Mouse (Mus musculus): ENCODE measurements at regions not wholly inside any gene's neighbourhood (a gene's known extent, or its start where the extent isn't known, plus 50 kb on each side); places are given as distances from the start of the nearest gene placed in this dataset.

DNA sequence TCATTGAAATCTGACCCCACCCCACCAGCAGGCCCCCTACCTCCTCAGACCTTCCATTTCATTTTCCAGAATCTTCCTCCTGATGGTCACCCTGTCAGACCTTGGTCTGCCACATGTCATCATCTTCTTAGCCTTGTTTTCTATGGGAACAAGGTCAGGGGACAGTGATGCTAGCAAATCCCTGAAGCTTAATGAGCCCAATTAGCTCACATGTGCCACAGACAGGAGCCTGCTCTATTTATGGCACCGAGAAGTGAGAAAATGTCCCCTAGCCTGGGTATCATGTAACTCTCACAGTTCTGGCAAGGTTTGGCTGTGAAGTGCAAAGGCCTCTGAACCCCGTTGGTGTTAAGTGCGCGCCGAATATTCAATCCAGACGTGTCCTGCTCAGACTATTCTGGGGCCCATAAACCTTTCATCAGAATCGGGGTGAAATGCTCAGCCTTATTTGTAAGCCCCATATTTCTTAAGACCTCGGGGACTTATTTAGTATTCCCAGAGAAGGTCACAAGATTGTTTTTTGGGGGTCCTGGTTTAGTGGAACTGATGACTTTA is 57.6 kb downstream of the Evx1 start:
- no peak for TF ChIP-seq POLR2A (IDR thresholded peaks at IDR 0.05; ENCODE audit: extremely low read depth, insufficient read depth, low read length)
- no peak for TF ChIP-seq CTCF (IDR thresholded peaks at IDR 0.05; ENCODE audit: low read depth, low read length)
